Comparison of ENCODE assay signal across 9 mouse cellular contexts in the genomic region with DNA sequence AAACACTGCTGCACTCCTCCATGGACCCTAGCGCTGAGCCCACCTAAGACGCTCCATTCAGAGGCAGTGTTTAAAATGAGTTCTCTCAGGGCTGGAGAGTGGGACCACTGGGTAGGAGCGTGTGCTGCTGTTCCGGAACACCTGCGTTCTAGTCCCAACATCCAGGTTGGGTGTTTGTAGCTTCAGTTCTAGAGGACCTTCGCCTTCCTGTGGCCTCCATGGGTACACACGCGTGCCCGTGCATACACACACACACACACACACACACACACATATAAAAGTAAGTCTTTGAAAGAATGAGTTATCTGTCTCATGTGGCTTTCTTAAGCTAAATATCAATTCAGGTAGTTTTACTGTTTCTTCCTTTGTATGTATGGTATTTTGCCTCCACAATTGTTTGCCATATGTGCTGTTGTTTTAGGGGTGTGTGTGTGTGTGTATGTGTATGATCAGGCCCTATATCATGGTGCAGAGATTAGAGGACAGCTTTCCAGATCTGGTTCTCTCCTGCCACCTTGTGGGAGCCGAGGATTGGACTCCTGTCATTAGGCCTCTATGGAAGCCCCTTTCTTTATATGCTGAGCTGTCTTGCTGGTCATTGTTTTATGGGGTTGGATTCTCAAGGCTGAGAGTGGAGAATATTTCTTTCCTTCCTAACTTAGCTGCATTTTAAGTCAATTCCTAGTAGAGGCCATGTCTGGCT. TPM values are rescaled to one million over a fixed set of nuclear protein-coding genes. Genes with fewer than 3 reads are reported as not detected.
DNase-seq lines count a peak whose midpoint lies in the region; ATAC-seq and TF ChIP-seq lines count a peak whose summit lies in the region.
"Had no signal": no experiment of that assay in that cellular context is flagged by ENCODE, and none has a peak within 500 bp of the region (broad histone marks: within the 10 kb centered on the region; RNA-seq: fewer than 3 reads in every experiment).

No protein-coding gene starts in this region.

- CTCF ChIA-PET in Patski (lab: Charles Lee), result interaction anchor here (0.6 kb wide), 1 partner anchor 257 kb away, joined by 3 read pairs; no protein-coding TSS in a partner anchor

- TF ChIP-seq POLR2A in spleen, adult 2 months (IDR thresholded peaks at IDR 0.05; ENCODE audit: low read depth, low read length), result no peak

- no peaks in the 10 kb centered on the region for H3K4me1 ChIP-seq in spleen, adult 2 months (ENCODE audit: control insufficient read depth, insufficient read depth, insufficient read length)
- H3K4me1 ChIP-seq: liver, embryonic 13.5 days had no signal

- no peaks in the 10 kb centered on the region for H3K27me3 ChIP-seq in Patski
- no peaks in the 10 kb centered on the region for H3K27me3 ChIP-seq in spleen, adult 2 months (ENCODE audit: control insufficient read depth, insufficient read depth, low read length)
- H3K27me3 ChIP-seq: liver, embryonic 13.5 days had no signal

- in situ Hi-C loops in Patski (cut with MboI; ENCODE audit: low pct_unique_long_range_greater_than_20kb), result no loop called here

- H3K27ac ChIP-seq in gastrocnemius, adult 2 months, result no peak overlapping the region
- H3K27ac ChIP-seq in spleen, adult 2 months (ENCODE audit: insufficient read depth, low read length), result no peak overlapping the region
- H3K27ac ChIP-seq: liver, embryonic 13.5 days had no signal

- POLR2A ChIA-PET in Patski (lab: Charles Lee), result no interaction called here

- TF ChIP-seq CTCF in gastrocnemius, adult 2 months (IDR thresholded peaks at IDR 0.05), result peak; percentile 60
- TF ChIP-seq CTCF in Patski (IDR thresholded peaks at IDR 0.05), result peak; percentile 18
- peak; percentile 47; the same call in 1 of the 2 replicates for TF ChIP-seq CTCF in spleen, adult 2 months (IDR thresholded peaks at IDR 0.05; ENCODE audit: extremely low read depth, insufficient read depth, insufficient read length, insufficient replicate concordance)

- WGBS in spleen, adult 2 months, result 86% methylated on average over 10 of the region's 10 CpGs

- no peaks in the 10 kb centered on the region for H3K36me3 ChIP-seq in spleen, adult 2 months (ENCODE audit: control insufficient read depth, insufficient read depth, low read length)
- H3K36me3 ChIP-seq: liver, embryonic 13.5 days had no signal

- H3K4me3 ChIP-seq in gastrocnemius, adult 2 months, result no peak overlapping the region
- no peak overlapping the region for H3K4me3 ChIP-seq in spleen, adult 2 months (ENCODE audit: extremely low read depth, insufficient read depth, insufficient read length)
- H3K4me3 ChIP-seq: liver, embryonic 13.5 days had no signal

- intact Hi-C loops in gastrocnemius, adult 2 months (cut with DNase I), result loop anchor here (10.0 kb wide), 1 partner anchor 880 kb away; no protein-coding TSS in a partner anchor
- intact Hi-C loops in heart, postnatal 14 days (cut with DNase I), result loop anchor here (2.0 to 10.0 kb wide), 5 partner anchors 122 to 880 kb away; no protein-coding TSS in a partner anchor

- no peak for ATAC-seq in Patski
- peak; percentile 97 for ATAC-seq in megakaryocyte progenitor cell, adult 5-6 weeks (replicated peaks; ENCODE audit: poor library complexity)

- DNase-seq in gastrocnemius, adult 2 months, result peak; percentile 35
- DNase-seq in gastrocnemius, adult 8-10 months (ENCODE audit: low spot score in 2 of 2), result no peak
- DNase-seq in Patski (ENCODE audit: low read depth, low spot score), result no peak
- DNase-seq in embryo, embryonic 10.5 days (ENCODE audit: low spot score), result peak; percentile 80
- peak; percentile 61 to 72 for DNase-seq in heart, postnatal 14 days
- DNase-seq in layer of hippocampus, adult 18-20 months (ENCODE audit: low spot score in 2 of 2), result peak; percentile 33 to 71
- DNase-seq in spleen, adult 2 months (ENCODE audit: low read depth in 1 of 2, low spot score in 2 of 2), result peak; percentile 19 to 60
- DNase-seq: liver, embryonic 13.5 days had no signal

RNA-seq across cellular contexts. Expression of gene Patj, which starts 49.0 kb away (rescaled TPM):
- 1 to 10 TPM; 2.4 to 6.2 TPM for total RNA-seq in gastrocnemius, adult 2 months (2021)
- total RNA-seq in gastrocnemius, adult 8-10 months (2022), result 1 to 10 TPM; 2.1 to 3.9 (median 2.4) TPM
- polyA plus RNA-seq in Patski (2021), result 27.7 TPM
- 10 to 100 TPM in 1 of 2 experiments, 1 to 10 TPM in 1; 9.5 to 13.6 TPM for total RNA-seq in heart, postnatal 14 days (2021)
- 1 to 10 TPM; 4.5 to 5.5 TPM for total RNA-seq in layer of hippocampus, adult 18-20 months (2021)
- 0.76 and 1.8 TPM in 2 replicates for total RNA-seq in megakaryocyte progenitor cell, adult 5-6 weeks (2015)
- 3.6 and 10.0 TPM in 2 replicates for total RNA-seq in megakaryocyte progenitor cell, adult 5-6 weeks (2017)
- polyA plus RNA-seq in spleen, adult 2 months (2012; rRNA removed), result 4.9 TPM in 2 replicates

Comparison
In these comparisons a context has a peak if more than half of its experiments do, and no peak if none do; other contexts are left out.
1. DNase-seq: peak in gastrocnemius, adult 2 months (single experiment), embryo, embryonic 10.5 days (single experiment), heart, postnatal 14 days (2 of 2), layer of hippocampus, adult 18-20 months (2 of 2) and spleen, adult 2 months (2 of 2); none in gastrocnemius, adult 8-10 months (0 of 2) and Patski (single experiment).
2. Peak in every context shown above with its lines, with median percentiles within 50 percentile points of each other: CTCF ChIP-seq.